Mouse (Mus musculus) ovary, adult 2 months (tissue): Measurements from ENCODE around the gene Gm8267. TPM values are rescaled to one million over a fixed set of nuclear protein-coding genes. Genes with fewer than 3 reads are reported as not detected.

Experiments
- polyA plus RNA-seq: library from polyadenylated mRNA; depleted of rRNA; stranded (reverse); fragments of >200 nt; gene quantifications from 2 replicates; pipeline ENCODE4 v1.2.3, GENCODE M21; 2012; rRNA removed

The Gm8267 gene
- polyA plus RNA-seq = not detected in 2 replicates

DNA sequence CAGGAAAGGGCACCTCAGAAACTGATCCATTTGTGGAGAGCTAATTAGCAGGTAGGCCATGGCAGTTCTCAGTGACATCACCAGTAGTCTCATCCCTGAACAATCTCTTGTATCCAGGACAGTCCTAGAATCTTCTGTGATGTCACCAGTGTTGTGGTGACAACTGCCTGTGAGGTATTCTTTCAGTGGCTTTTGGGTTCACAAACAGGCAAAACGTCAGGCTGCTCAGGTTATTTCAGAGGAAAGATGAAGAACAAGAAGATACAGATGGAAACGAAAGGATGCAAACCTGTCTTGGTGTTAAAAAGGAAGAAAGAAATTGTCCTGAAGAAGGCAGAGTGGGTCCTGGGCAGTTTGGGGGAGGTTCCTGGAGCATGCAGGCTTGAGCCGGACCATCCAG is at the start of gene Gm8267:
TSS of gene Gm8267 (minus strand) at position 101 of the 400 bp plus-strand sequence.

GRCm38 (mm10) chr14:44706356-44706755 is 43.8 kb downstream of the Gm8267 start, which contains the start of gene Gm8257:
Gene Gm8257, minus strand, starts transcription at chr14:44706456.

Other genes with a start within 250 kb of the Gm8267 start
- gene Gm17093, start 232.1 kb downstream of the Gm8267 start, polyA plus RNA-seq = not detected in 2 replicates
- not detected in 2 replicates for gene Gm8247, start 167.2 kb downstream of the Gm8267 start, polyA plus RNA-seq
- gene Gm5624, start 122.4 kb downstream of the Gm8267 start, polyA plus RNA-seq = not detected in 2 replicates
- not detected in 2 replicates for gene Gm8257, start 43.9 kb downstream of the Gm8267 start, polyA plus RNA-seq
- gene Ptgdr, start 109.0 kb upstream of the Gm8267 start, polyA plus RNA-seq = 0.07 and 0.15 TPM in 2 replicates
- gene Ptger2, start 237.9 kb upstream of the Gm8267 start, polyA plus RNA-seq = 13.6 and 14.9 TPM in 2 replicates